Mouse (Mus musculus): ENCODE results near the gene Mkln1.

The Mkln1 gene

GRCm38 (mm10) chr6:31519001-31519471, 120.5 kb downstream of the Mkln1 start:
- peak; percentile 75 for DNase-seq

- DNase-seq, result no peak
Measured at GRCm38 (mm10) chr6:31520486-31521215, 122.1 kb downstream of the Mkln1 start.

- DNase-seq, result no peak
Measured at GRCm38 (mm10) chr6:31521491-31522355, 123.2 kb downstream of the Mkln1 start.

- no peak for DNase-seq
Measured at GRCm38 (mm10) chr6:31522478-31522877, 123.9 kb downstream of the Mkln1 start.

GRCm38 (mm10) chr6:31523039-31523438, 124.5 kb downstream of the Mkln1 start:
- no peak for DNase-seq

GRCm38 (mm10) chr6:31523657-31524056, 125.1 kb downstream of the Mkln1 start:
- DNase-seq, result no peak

- DNase-seq, result no peak
Measured at GRCm38 (mm10) chr6:31524121-31524520, 125.6 kb downstream of the Mkln1 start.

GRCm38 (mm10) chr6:31524647-31525046, 126.1 kb downstream of the Mkln1 start:
- no peak for DNase-seq

GRCm38 (mm10) chr6:31525231-31525900, 126.8 kb downstream of the Mkln1 start:
- DNase-seq, result peak; percentile 84

GRCm38 (mm10) chr6:31526929-31527328, 128.4 kb downstream of the Mkln1 start:
- no peak for DNase-seq

GRCm38 (mm10) chr6:31527897-31528296, 129.4 kb downstream of the Mkln1 start:
- DNase-seq, result peak; percentile 66

- DNase-seq, result no peak
Measured at GRCm38 (mm10) chr6:31528339-31528738, 129.8 kb downstream of the Mkln1 start.

- no peak for DNase-seq
Measured at GRCm38 (mm10) chr6:31531880-31532279, 133.3 kb downstream of the Mkln1 start.

- DNase-seq, result no peak
Measured at GRCm38 (mm10) chr6:31534705-31535104, 136.2 kb downstream of the Mkln1 start.

- DNase-seq, result no peak
Measured at GRCm38 (mm10) chr6:31537193-31537592, 138.7 kb downstream of the Mkln1 start.

GRCm38 (mm10) chr6:31538112-31538511, 139.6 kb downstream of the Mkln1 start:
- DNase-seq, result no peak

- DNase-seq, result no peak
Measured at GRCm38 (mm10) chr6:31540018-31540417, 141.5 kb downstream of the Mkln1 start.

- DNase-seq, result no peak
Measured at GRCm38 (mm10) chr6:31544318-31544717, 145.8 kb downstream of the Mkln1 start.

GRCm38 (mm10) chr6:31549361-31550051, 151.0 kb downstream of the Mkln1 start:
- no peak for DNase-seq

- DNase-seq, result no peak
Measured at GRCm38 (mm10) chr6:31550876-31551532, 152.5 kb downstream of the Mkln1 start.

GRCm38 (mm10) chr6:31556460-31557100, 158.0 kb downstream of the Mkln1 start:
- DNase-seq, result no peak

All from liver (tissue).